Mouse (Mus musculus) hindbrain, postnatal 0 days (tissue): ENCODE data around the gene Atp2c1. TPM values are rescaled to one million over a fixed set of nuclear protein-coding genes. Genes with fewer than 3 reads are reported as not detected.

Source experiments
- ATAC-seq: fragments of 200-750 bp; cut with Nextera tagmentation; 2 replicates; pipeline ENCODE4 v1.8.0; 2017; ENCODE audit warnings: mild to moderate bottlenecking, moderate TSS enrichment, moderate library complexity
- DNase-seq: peaks from one replicate; pipeline ENCODE4 v3.0.0-alpha.2; 2015; ENCODE audit warnings: low spot score
- H3K27ac ChIP-seq: fragments of 300-500 bp; sonication (generic); 2 replicates; pipeline ENCODE4 v1.5.1; 2014; ENCODE audit warnings: mild to moderate bottlenecking
- H3K27me3 ChIP-seq: fragments of 300-500 bp; sonication (generic); 2 replicates; pipeline ENCODE4 v1.6.1; 2014; ENCODE audit warnings: low read length, mixed read lengths; ENCODE audit not compliant: insufficient read depth
- H3K36me3 ChIP-seq: fragments of 300-500 bp; sonication (generic); 2 replicates; pipeline ENCODE4 v1.6.1; 2014; ENCODE audit warnings: low read length, mixed read lengths; ENCODE audit not compliant: insufficient read depth
- H3K4me1 ChIP-seq: fragments of 300-500 bp; sonication (generic); 2 replicates; pipeline ENCODE4 v1.6.1; 2014; ENCODE audit warnings: antibody characterized with exemption, low read length, mixed read lengths; ENCODE audit not compliant: insufficient read depth
- H3K4me2 ChIP-seq: fragments of 300-500 bp; sonication (generic); 2 replicates; pipeline ENCODE4 v1.6.1; 2014; ENCODE audit warnings: low read depth, mild to moderate bottlenecking, low read length, moderate library complexity, mixed read lengths
- H3K4me3 ChIP-seq: fragments of 300-500 bp; sonication (generic); 2 replicates; pipeline ENCODE4 v1.5.1; 2014; ENCODE audit warnings: low read length
- H3K9ac ChIP-seq: fragments of 300-500 bp; sonication (generic); replicated peaks from 2 replicates; pipeline ENCODE4 v1.6.1; 2014; ENCODE audit warnings: mild to moderate bottlenecking, low read length, moderate library complexity, mixed read lengths
- H3K9me3 ChIP-seq: fragments of 300-500 bp; sonication (generic); 2 replicates; pipeline ENCODE4 v1.6.1; 2016; ENCODE audit warnings: low read length, mixed read lengths
- CTCF ChIP-seq: IDR thresholded peaks from 2 replicates; pipeline ENCODE4 v1.5.1; 2016; ENCODE audit warnings: antibody characterized with exemption, control low read depth, low read depth
- WGBS: fragments of 180-500 bp; shearing (Covaris S2); extraction: QIAGEN DNeasy Blood & Tissue Kit; methylation state at CpG from one replicate; pipeline ENCODE4 v1.1.7; 2014; 5-methylcytosine and 5-hydroxymethylcytosine counted together
- polyA plus RNA-seq: library from polyadenylated mRNA; unstranded; fragments of >200 nt; fragmentation: Nextera tagmentation; extraction: Ambion mirVana; gene quantifications from 2 replicates; pipeline ENCODE4 v1.2.1, GENCODE M21; 2015
- total RNA-seq: library from RNA; depleted of rRNA; stranded (reverse); fragments of >200 nt; gene quantifications from 2 replicates; pipeline ENCODE4 v1.2.3, GENCODE M21; 2014

Atp2c1 gene
- total and polyA plus RNA-seq, 2 experiments from 2014 or later: 66.0 to 157 TPM

GRCm38 (mm10) chr9:105520776-105521552 is 6.2 kb downstream of the Atp2c1 start:
- no peak overlapping the region for H3K27ac ChIP-seq
- no peak overlapping the region for H3K9ac ChIP-seq
- no peak for TF ChIP-seq CTCF
- peak overlapping the region; percentile 21; the same call in 1 of the 2 replicates for H3K4me2 ChIP-seq
- ATAC-seq (no peak), DNase-seq (no peak)
- no peaks in the 10 kb centered on the region for H3K9me3 ChIP-seq
- 56% methylated on average over 24 of the region's 24 CpGs for WGBS
- H3K4me1 ChIP-seq: peaks cover 16% of the 10 kb centered on the region
- H3K36me3 ChIP-seq: no peaks in the 10 kb centered on the region
- no peaks in the 10 kb centered on the region for H3K27me3 ChIP-seq
- H3K4me3 ChIP-seq: no peak overlapping the region

- H3K27ac ChIP-seq: no peak overlapping the region
- 38% methylated on average over 6 of the region's 6 CpGs for WGBS
- DNase-seq (no peak), ATAC-seq (no peak)
- H3K9me3 ChIP-seq: no peaks in the 10 kb centered on the region
- H3K9ac ChIP-seq: no peak overlapping the region
- H3K4me2 ChIP-seq: no peak overlapping the region
- TF ChIP-seq CTCF: no peak
- no peaks in the 10 kb centered on the region for H3K36me3 ChIP-seq
- H3K27me3 ChIP-seq: no peaks in the 10 kb centered on the region
- H3K4me3 ChIP-seq: no peak overlapping the region
- H3K4me1 ChIP-seq: peaks cover 16% of the 10 kb centered on the region
These were observed 7.7 kb downstream of the Atp2c1 start for GRCm38 (mm10) chr9:105519278-105519883.

- TF ChIP-seq CTCF: no peak
- H3K9ac ChIP-seq: no peak overlapping the region
- no peak overlapping the region for H3K4me2 ChIP-seq
- ATAC-seq (no peak), DNase-seq (no peak)
- no peak overlapping the region for H3K4me3 ChIP-seq
- H3K27ac ChIP-seq: no peak overlapping the region
- 93% methylated on average over 5 of the region's 5 CpGs for WGBS
- no peaks in the 10 kb centered on the region for H3K9me3 ChIP-seq
- no peaks in the 10 kb centered on the region for H3K36me3 ChIP-seq
- no peaks in the 10 kb centered on the region for H3K27me3 ChIP-seq
- H3K4me1 ChIP-seq: no peaks in the 10 kb centered on the region
These were observed 23.4 kb downstream of the Atp2c1 start for GRCm38 (mm10) chr9:105503690-105504089.

- Histone ChIP-seq H3K4me3 (no peak overlapping the region), H3K27me3 (no peaks in the 10 kb centered on the region), H3K4me1 (no peaks in the 10 kb centered on the region), H3K9ac (no peak overlapping the region), H3K36me3 (no peaks in the 10 kb centered on the region), H3K9me3 (no peaks in the 10 kb centered on the region), H3K27ac (no peak overlapping the region), H3K4me2 (no peak overlapping the region)
- ATAC-seq: 0 out of 2 replicates have a peak, but pooled peaks have one; percentile 24
- TF ChIP-seq CTCF: no peak
- no peak for DNase-seq
- WGBS: 47% methylated on average over 4 of the region's 4 CpGs
These were observed 24.7 kb downstream of the Atp2c1 start for GRCm38 (mm10) chr9:105502389-105502788.

GRCm38 (mm10) chr9:105495316-105496174 is 31.6 kb downstream of the Atp2c1 start:
- DNase-seq: peak; percentile 91
- TF ChIP-seq CTCF: peak; percentile 88
- H3K9ac ChIP-seq: peak overlapping the region; percentile 81
- peak; percentile 58 for ATAC-seq
- H3K4me3 ChIP-seq: peak overlapping the region; percentile 95
- H3K4me1 ChIP-seq: peaks cover 12% of the 10 kb centered on the region
- H3K9me3 ChIP-seq: no peaks in the 10 kb centered on the region
- no peaks in the 10 kb centered on the region for H3K36me3 ChIP-seq
- peak overlapping the region; percentile 99 for H3K4me2 ChIP-seq
- 1% methylated on average over 39 of the region's 39 CpGs for WGBS
- peak overlapping the region; percentile 93 for H3K27ac ChIP-seq
- H3K27me3 ChIP-seq: no peaks in the 10 kb centered on the region

GRCm38 (mm10) chr9:105494553-105495315 is 32.4 kb downstream of the Atp2c1 start:
- DNase-seq (peak; percentile 98), ATAC-seq (peak; percentile 99)
- H3K9ac ChIP-seq: peak overlapping the region; percentile 81
- peaks cover 12% of the 10 kb centered on the region for H3K4me1 ChIP-seq
- no peaks in the 10 kb centered on the region for H3K27me3 ChIP-seq
- peak; percentile 32 for TF ChIP-seq CTCF
- peak overlapping the region; percentile 99 for H3K4me2 ChIP-seq
- peak overlapping the region; percentile 93 for H3K27ac ChIP-seq
- H3K36me3 ChIP-seq: no peaks in the 10 kb centered on the region
- under 1% methylated on average over 77 of the region's 83 CpGs for WGBS
- H3K9me3 ChIP-seq: no peaks in the 10 kb centered on the region
- H3K4me3 ChIP-seq: peak overlapping the region; percentile 95
